Mouse (Mus musculus): Measurements from ENCODE around the gene Specc1. TPM values are rescaled to one million over a fixed set of nuclear protein-coding genes. Genes with fewer than 3 reads are reported as not detected.

Specc1 gene
- polyA plus RNA-seq, 1 experiment, result 28.9 TPM

DNA sequence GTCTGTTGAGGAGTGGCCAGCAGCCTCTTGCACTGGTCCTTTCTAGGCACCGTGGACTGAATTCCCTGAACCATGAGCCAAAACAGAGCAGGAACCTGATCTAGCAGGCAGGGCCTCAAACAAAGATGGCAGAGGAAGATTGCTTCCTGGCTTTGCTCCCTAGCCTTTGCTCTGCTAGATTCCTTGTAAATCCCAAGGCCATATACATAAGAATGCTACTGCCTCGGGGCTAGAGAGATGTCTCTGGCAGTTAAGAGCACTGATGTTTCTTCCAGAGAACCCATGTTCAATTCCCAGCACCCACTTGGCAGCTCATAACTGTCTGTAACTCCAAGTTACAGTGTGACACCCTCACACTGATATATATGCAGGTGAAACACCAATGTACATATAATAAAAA lies 83.6 kb downstream of the Specc1 start:
- TF ChIP-seq CTCF (IDR thresholded peaks at IDR 0.05; ENCODE audit: extremely low read depth, insufficient read depth, insufficient read length, insufficient replicate concordance) (no peak), POLR2A (IDR thresholded peaks at IDR 0.05; ENCODE audit: low read depth, low read length) (no peak)
- no peaks in the 10 kb centered on the region for H3K27me3 ChIP-seq (ENCODE audit: control insufficient read depth, insufficient read depth, low read length)
- no peak overlapping the region for H3K27ac ChIP-seq (ENCODE audit: insufficient read depth, low read length)
- H3K36me3 ChIP-seq (ENCODE audit: control insufficient read depth, insufficient read depth, low read length), result no peaks in the 10 kb centered on the region
- 84% methylated on average over 2 of the region's 2 CpGs for WGBS
- DNase-seq (ENCODE audit: low read depth in 1 of 2, low spot score in 2 of 2), result no peak
- H3K4me1 ChIP-seq (ENCODE audit: control insufficient read depth, insufficient read depth, insufficient read length), result 0 out of 2 replicates have a peak, but pooled peaks cover 2% of the 10 kb centered on the region
- H3K4me3 ChIP-seq (ENCODE audit: extremely low read depth, insufficient read depth, insufficient read length), result no peak overlapping the region

DNA sequence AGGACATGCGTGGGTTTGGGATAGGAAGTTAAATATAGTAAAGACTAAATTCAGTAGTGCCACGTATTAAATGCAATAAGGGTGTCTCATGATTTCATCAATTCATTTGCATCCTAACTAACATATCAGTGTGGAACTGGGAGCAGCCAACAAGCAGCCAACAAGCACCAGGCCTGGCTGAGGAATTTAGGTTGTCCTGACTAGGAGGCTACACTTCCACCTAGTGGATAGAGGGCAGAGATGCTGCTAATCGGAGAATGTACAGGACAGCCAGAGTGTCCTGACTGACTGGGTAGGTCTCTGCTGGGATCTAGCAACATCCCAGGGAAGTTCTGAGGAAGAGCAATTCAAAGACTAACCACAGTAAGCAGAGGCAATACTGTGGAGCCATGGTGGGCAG lies 88.1 kb downstream of the Specc1 start:
- DNase-seq (ENCODE audit: low read depth in 1 of 2, low spot score in 2 of 2), result no peak
- no peaks in the 10 kb centered on the region for H3K4me1 ChIP-seq (ENCODE audit: control insufficient read depth, insufficient read depth, insufficient read length)
- WGBS, result 63% methylated on average over 3 of the region's 3 CpGs

DNA sequence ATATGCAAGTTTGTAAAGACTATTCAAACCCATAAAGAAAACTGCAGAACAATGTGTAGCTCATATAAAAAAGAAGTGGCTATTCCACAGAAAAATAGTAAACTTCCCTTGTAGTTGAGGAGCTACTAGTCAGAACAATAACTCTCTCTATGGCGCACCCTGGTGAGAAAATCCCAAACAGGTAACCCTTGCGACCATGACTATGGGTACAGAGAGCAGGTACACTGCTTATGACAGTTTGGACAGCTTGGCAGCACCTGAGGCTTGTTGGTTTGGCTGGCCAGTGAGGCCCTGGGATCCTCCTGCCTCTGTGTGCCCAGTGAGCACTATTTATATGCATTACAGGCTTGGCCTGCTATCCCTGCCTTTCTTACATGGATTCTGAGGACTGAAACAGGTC lies 89.4 kb downstream of the Specc1 start:
- TF ChIP-seq POLR2A (IDR thresholded peaks at IDR 0.05; ENCODE audit: low read depth, low read length) (no peak), CTCF (IDR thresholded peaks at IDR 0.05; ENCODE audit: extremely low read depth, insufficient read depth, insufficient read length, insufficient replicate concordance) (no peak)
- WGBS, result 93% methylated on average over 2 of the region's 2 CpGs
- DNase-seq (ENCODE audit: low read depth in 1 of 2, low spot score in 2 of 2), result no peak
- H3K27me3 ChIP-seq (ENCODE audit: control insufficient read depth, insufficient read depth, low read length), result no peaks in the 10 kb centered on the region
- no peak overlapping the region for H3K27ac ChIP-seq (ENCODE audit: insufficient read depth, low read length)
- H3K36me3 ChIP-seq (ENCODE audit: control insufficient read depth, insufficient read depth, low read length), result no peaks in the 10 kb centered on the region
- H3K4me3 ChIP-seq (ENCODE audit: extremely low read depth, insufficient read depth, insufficient read length), result no peak overlapping the region
- H3K4me1 ChIP-seq (ENCODE audit: control insufficient read depth, insufficient read depth, insufficient read length), result no peaks in the 10 kb centered on the region

More for the DNA sequence above, 88.1 kb downstream of the Specc1 start:
- no peak overlapping the region for H3K4me3 ChIP-seq (ENCODE audit: extremely low read depth, insufficient read depth, insufficient read length)
- no peaks in the 10 kb centered on the region for H3K27me3 ChIP-seq (ENCODE audit: control insufficient read depth, insufficient read depth, low read length)
- no peak overlapping the region for H3K27ac ChIP-seq (ENCODE audit: insufficient read depth, low read length)
- no peak for TF ChIP-seq CTCF (IDR thresholded peaks at IDR 0.05; ENCODE audit: extremely low read depth, insufficient read depth, insufficient read length, insufficient replicate concordance)
- TF ChIP-seq POLR2A (IDR thresholded peaks at IDR 0.05; ENCODE audit: low read depth, low read length), result no peak
- H3K36me3 ChIP-seq (ENCODE audit: control insufficient read depth, insufficient read depth, low read length), result no peaks in the 10 kb centered on the region

DNA sequence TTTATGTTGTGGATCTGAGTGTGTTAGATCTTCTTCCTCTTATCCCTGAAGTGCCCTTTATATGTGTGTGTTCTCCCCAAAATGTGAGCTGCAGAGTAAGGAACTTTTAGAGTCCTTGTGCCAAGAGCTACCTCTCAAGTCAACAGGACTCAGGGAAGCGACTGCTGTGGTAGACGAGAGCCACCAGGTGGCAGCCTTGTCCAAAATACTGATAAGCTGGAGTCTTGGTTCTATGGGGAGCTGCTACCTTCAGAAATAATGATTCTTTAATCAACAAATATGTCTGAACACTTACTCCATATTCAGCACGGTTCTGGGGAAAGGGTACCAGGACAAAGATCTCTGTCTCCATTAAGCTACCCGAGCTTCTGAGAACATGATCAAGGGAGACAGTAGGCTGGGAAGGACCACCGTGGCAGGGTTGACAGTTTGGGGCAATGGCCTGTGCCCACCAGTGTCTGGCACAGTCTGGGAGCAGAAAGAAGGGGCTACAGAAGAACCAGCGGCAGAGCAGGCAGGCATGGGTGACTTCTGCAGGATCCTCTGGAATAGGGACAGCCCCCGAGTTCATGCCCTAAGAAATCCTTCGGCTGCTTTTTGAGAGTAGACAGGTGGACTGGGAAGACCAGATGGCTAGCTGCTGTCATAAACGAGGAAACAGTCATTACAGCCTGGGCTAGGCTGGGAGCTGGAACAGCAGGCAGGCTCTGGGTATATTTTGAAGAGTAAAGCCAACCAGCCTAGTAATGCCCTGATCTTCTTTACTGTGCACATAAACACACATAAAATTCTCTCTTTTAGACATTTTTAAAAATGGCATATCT lies 91.5 kb downstream of the Specc1 start:
- Histone ChIP-seq H3K27me3 (ENCODE audit: control insufficient read depth, insufficient read depth, low read length) (no peaks in the 10 kb centered on the region), H3K4me1 (ENCODE audit: control insufficient read depth, insufficient read depth, insufficient read length) (no peaks in the 10 kb centered on the region), H3K36me3 (ENCODE audit: control insufficient read depth, insufficient read depth, low read length) (no peaks in the 10 kb centered on the region), H3K4me3 (ENCODE audit: extremely low read depth, insufficient read depth, insufficient read length) (no peak overlapping the region), H3K27ac (ENCODE audit: insufficient read depth, low read length) (no peak overlapping the region)
- TF ChIP-seq POLR2A (IDR thresholded peaks at IDR 0.05; ENCODE audit: low read depth, low read length), result no peak
- TF ChIP-seq CTCF (IDR thresholded peaks at IDR 0.05; ENCODE audit: extremely low read depth, insufficient read depth, insufficient read length, insufficient replicate concordance), result peak; percentile 73; the same call in 1 of the 2 replicates
- DNase-seq (ENCODE audit: low read depth in 1 of 2, low spot score in 2 of 2), result peak; percentile 12 to 39
- 57% methylated on average over 9 of the region's 9 CpGs for WGBS

DNA sequence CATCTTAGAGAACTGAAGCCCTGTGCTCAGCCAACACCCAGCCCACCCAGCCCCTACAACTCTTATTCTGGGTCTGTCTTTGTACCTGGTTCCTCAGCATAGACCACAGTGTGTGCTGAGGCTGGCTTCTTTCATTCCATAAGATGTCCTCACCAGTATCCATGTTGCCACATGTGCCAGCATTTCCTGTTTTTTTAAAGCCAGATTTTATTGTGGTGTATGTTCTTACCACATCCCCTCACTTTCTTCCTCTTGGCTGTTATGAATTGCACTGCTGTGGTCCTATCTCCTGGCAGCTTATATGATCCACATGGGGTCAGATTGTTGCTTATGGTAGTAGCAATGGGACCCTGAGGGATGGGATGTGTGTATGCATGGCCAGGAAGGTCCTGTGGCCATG lies 92.6 kb downstream of the Specc1 start:
- DNase-seq (ENCODE audit: low read depth in 1 of 2, low spot score in 2 of 2), result no peak
- Histone ChIP-seq H3K36me3 (ENCODE audit: control insufficient read depth, insufficient read depth, low read length) (no peaks in the 10 kb centered on the region), H3K4me3 (ENCODE audit: extremely low read depth, insufficient read depth, insufficient read length) (no peak overlapping the region), H3K27ac (ENCODE audit: insufficient read depth, low read length) (no peak overlapping the region), H3K4me1 (ENCODE audit: control insufficient read depth, insufficient read depth, insufficient read length) (no peaks in the 10 kb centered on the region), H3K27me3 (ENCODE audit: control insufficient read depth, insufficient read depth, low read length) (no peaks in the 10 kb centered on the region)
- no peak for TF ChIP-seq CTCF (IDR thresholded peaks at IDR 0.05; ENCODE audit: extremely low read depth, insufficient read depth, insufficient read length, insufficient replicate concordance)

DNA sequence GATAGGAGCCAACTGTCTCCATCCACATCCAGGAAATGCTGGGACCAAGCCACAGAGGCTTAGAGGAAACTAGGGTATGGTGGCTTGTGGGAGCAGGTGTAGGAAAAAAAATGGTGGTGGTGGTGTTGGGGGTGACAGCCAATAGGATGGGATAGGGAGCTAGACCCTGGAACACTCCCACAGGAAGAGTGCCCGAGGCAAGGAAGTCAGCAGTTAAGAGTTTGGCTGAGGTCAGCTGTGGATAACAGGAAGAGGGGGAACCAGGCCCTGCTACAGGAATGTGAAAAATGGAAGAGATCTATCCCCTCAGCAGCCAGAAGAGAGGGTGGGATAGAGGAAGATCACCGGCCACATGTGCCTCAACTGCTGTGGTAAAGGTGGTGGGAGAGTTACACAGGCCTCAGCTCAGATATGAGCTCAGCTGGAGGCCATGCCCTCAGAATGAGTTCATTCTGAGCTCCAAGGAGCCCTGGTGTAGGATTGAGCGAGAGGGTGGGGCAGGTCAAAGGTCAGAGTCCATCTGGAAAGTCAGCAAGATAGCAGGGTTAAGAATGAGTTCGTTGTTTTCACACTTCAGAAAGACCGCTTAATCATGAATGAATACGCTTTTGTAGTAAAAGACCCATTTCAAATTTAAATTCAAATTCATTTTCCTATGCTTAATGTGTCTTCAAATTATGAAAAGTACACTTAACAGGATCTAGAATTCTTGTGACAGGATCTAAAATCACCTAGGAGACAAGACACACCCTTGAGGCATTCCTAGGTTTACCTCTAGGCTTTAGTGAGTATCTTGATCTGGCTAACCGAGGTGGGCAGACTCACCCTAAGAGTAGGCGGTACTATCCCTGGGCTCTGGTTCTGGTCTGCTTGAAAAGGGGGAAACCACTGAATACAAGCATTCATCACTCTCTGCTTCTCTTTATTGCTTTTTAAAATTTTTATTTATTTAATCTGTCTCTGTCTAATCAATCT lies 94.1 kb downstream of the Specc1 start:
- H3K4me3 ChIP-seq (ENCODE audit: extremely low read depth, insufficient read depth, insufficient read length), result no peak overlapping the region
- TF ChIP-seq POLR2A (IDR thresholded peaks at IDR 0.05; ENCODE audit: low read depth, low read length) (no peak), CTCF (IDR thresholded peaks at IDR 0.05; ENCODE audit: extremely low read depth, insufficient read depth, insufficient read length, insufficient replicate concordance) (no peak)
- H3K27ac ChIP-seq (ENCODE audit: insufficient read depth, low read length), result no peak overlapping the region
- no peaks in the 10 kb centered on the region for H3K4me1 ChIP-seq (ENCODE audit: control insufficient read depth, insufficient read depth, insufficient read length)
- WGBS, result 88% methylated on average over 8 of the region's 8 CpGs
- H3K27me3 ChIP-seq (ENCODE audit: control insufficient read depth, insufficient read depth, low read length), result no peaks in the 10 kb centered on the region
- DNase-seq (ENCODE audit: low read depth in 1 of 2, low spot score in 2 of 2), result no peak
- no peaks in the 10 kb centered on the region for H3K36me3 ChIP-seq (ENCODE audit: control insufficient read depth, insufficient read depth, low read length)

Measured in spleen, adult 2 months (tissue).